Mouse (Mus musculus): ENCODE data around the gene Rapgef4.

DNA sequence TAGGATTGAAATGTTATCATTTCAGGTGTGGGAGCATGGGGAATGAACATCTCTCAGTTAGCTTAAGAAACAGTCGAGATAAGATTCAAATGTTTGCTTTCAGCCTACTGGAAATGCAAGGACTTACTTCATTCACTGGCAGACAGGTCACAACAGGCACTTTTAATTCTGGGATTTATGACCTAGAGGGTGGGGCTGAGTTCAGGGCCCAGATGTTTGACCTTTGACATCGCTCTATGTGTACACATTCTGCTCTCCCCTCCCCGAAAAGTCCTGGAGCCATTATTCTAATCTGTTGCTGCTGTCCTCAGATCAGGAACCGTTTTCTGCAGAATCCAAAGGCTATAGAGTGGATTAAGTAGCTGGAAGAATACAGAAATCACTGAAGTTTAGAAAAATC is 81.9 kb downstream of the Rapgef4 start:
- TF ChIP-seq MAFK (IDR thresholded peaks at IDR 0.05; ENCODE audit: insufficient read depth, low read depth, low read length) (no peak), ZNF384 (IDR thresholded peaks at IDR 0.05; ENCODE audit: low read depth, low read length) (no peak), CHD2 (IDR thresholded peaks at IDR 0.05; ENCODE audit: low read depth, low read length) (no peak), HCFC1 (IDR thresholded peaks at IDR 0.05; ENCODE audit: borderline replicate concordance, insufficient read depth, low read length) (no peak), ZC3H11A (IDR thresholded peaks at IDR 0.05; ENCODE audit: borderline replicate concordance, low read depth, low read length) (no peak)

Data from ES-E14 (cell line).